Mouse (Mus musculus) embryonic facial prominence, embryonic 12.5 days (tissue): Measurements from ENCODE around the gene Rftn2. TPM values are rescaled to one million over a fixed set of nuclear protein-coding genes. Genes with fewer than 3 reads are reported as not detected.

ENCODE experiments used
- ATAC-seq: fragments of 200-750 bp; cut with Nextera tagmentation; 2 replicates; pipeline ENCODE4 v1.8.0; 2017; ENCODE audit not compliant: insufficient number of reproducible peaks, insufficient read depth, low FRiP score, low TSS enrichment
- H3K27ac ChIP-seq: fragments of 300-500 bp; sonication (generic); 2 replicates; pipeline ENCODE4 v1.5.1; 2016; ENCODE audit warnings: mild to moderate bottlenecking
- H3K27me3 ChIP-seq: fragments of 300-500 bp; sonication (generic); 2 replicates; pipeline ENCODE4 v1.6.1; 2016; ENCODE audit warnings: mild to moderate bottlenecking, moderate library complexity
- H3K36me3 ChIP-seq: fragments of 300-500 bp; sonication (generic); 2 replicates; pipeline ENCODE4 v1.6.1; 2016; ENCODE audit warnings: mild to moderate bottlenecking
- H3K4me1 ChIP-seq: fragments of 300-500 bp; sonication (generic); 2 replicates; pipeline ENCODE4 v1.6.1; 2016
- H3K4me2 ChIP-seq: fragments of 300-500 bp; sonication (generic); replicated peaks from 2 replicates; pipeline ENCODE4 v1.6.1; 2016; ENCODE audit warnings: mild to moderate bottlenecking, moderate library complexity
- H3K4me3 ChIP-seq: fragments of 300-500 bp; sonication (generic); 2 replicates; pipeline ENCODE4 v1.5.1; 2016; ENCODE audit warnings: mild to moderate bottlenecking
- H3K9ac ChIP-seq: fragments of 300-500 bp; sonication (generic); 2 replicates; pipeline ENCODE4 v1.6.1; 2016; ENCODE audit warnings: mild to moderate bottlenecking, moderate library complexity
- H3K9me3 ChIP-seq: fragments of 300-500 bp; sonication (generic); 2 replicates; pipeline ENCODE4 v1.6.1; 2016; ENCODE audit warnings: mild to moderate bottlenecking, moderate library complexity
- WGBS: fragments of 180-500 bp; shearing (Covaris S2); methylation state at CpG from one replicate; pipeline ENCODE4 v1.1.7; 2016; 5-methylcytosine and 5-hydroxymethylcytosine counted together
- polyA plus RNA-seq: library from polyadenylated mRNA; unstranded; fragments of >200 nt; fragmentation: Nextera tagmentation; extraction: Ambion mirVana; gene quantifications from 2 replicates; pipeline ENCODE4 v1.2.1, GENCODE M21; 2016

Rftn2 gene
- polyA plus RNA-seq, 1 experiment from 2014 or later: 27.9 TPM

DNA sequence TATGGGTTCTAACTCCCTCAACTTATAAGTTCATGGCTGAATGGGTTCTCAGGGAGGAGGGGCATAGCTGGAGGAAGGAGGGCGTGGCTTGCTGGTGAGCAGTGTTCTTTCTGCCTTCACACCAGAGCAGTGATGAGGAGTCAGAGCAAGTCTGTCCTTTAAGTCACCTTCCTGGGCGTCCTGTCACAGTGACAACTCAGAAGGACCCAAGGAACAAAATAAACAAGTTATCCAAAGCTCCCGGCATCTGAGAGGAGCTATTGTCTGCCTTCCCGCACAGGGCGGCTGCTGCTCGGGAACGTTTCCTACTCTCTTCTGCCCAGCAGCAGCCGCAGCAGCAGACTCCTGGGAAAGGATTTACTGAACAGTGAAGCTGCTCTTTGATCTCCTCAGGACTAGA lies 34.6 kb downstream of the Rftn2 start:
- Histone ChIP-seq H3K4me3 (peak overlapping the region; percentile 22), H3K4me2 (peak overlapping the region; percentile 38), H3K4me1 (peaks cover 18% of the 10 kb centered on the region; the same call in 1 of the 2 replicates), H3K36me3 (peaks cover 5% of the 10 kb centered on the region; the same call in 1 of the 2 replicates), H3K27me3 (no peaks in the 10 kb centered on the region), H3K27ac (peak overlapping the region; percentile 30; the same call in 1 of the 2 replicates), H3K9ac (0 out of 2 replicates have a peak overlapping the region, but pooled peaks have one; percentile 10), H3K9me3 (no peaks in the 10 kb centered on the region)
- 16% methylated on average over 8 of the region's 8 CpGs for WGBS
- ATAC-seq: no peak

DNA sequence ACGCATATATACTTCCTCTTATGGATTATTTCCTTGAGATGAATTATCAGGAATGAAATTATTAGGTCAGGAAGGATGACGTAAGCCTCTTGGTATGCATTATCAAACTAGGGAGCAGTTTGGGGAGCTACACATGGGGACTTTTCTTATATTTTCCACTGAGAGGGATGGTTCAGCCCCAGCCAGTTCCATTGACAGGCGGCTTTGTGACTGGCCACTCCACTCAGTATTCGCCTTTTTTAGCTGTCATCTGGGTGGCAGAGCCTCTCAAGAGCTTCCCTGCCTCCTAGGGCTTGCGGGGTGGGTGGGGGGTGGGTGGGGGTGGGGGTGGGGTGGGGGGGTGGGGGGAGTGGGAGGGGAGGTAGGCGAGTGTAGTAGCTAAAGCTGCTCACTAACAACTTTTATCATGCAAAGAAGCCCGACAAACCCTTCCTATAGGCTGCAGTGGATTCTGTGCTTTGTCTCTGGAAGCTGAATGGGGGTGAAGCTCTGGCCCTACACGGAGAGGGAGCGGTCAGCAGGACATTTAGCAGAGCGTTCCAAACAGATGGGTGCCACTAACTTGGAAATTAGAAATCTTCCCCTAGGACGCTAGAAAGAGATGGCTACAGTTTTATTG lies 39.9 kb downstream of the Rftn2 start:
- Histone ChIP-seq H3K27me3 (no peaks in the 10 kb centered on the region), H3K9me3 (no peaks in the 10 kb centered on the region), H3K27ac (no peak overlapping the region), H3K4me2 (no peak overlapping the region), H3K4me3 (no peak overlapping the region), H3K4me1 (no peaks in the 10 kb centered on the region), H3K9ac (no peak overlapping the region), H3K36me3 (peaks cover 25% of the 10 kb centered on the region)
- no peak for ATAC-seq
- 36% methylated on average over 11 of the region's 11 CpGs for whole genome bisulfite sequencing

DNA sequence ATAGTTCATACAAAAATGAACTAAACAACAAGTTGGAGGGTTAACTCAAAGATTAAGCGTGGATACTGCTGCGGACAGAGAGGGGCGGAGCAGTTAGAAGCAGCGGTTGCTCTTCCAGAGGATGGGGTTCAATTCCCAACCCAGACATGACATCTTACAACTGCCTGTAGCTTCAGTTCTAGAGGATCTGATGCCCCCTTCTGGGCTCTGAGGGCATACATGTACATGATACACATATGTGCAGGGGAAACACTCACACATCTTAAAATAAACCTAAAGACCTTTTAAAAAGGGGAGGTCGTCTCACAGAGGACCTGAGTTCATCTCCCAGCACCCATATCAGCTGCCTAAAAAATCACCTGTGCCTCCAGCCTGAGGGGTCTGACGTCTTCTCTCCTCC lies 40.9 kb downstream of the Rftn2 start:
- no peak for ATAC-seq
- WGBS: 87% methylated on average over 6 of the region's 6 CpGs
- H3K36me3 ChIP-seq: peaks cover 34% of the 10 kb centered on the region

DNA sequence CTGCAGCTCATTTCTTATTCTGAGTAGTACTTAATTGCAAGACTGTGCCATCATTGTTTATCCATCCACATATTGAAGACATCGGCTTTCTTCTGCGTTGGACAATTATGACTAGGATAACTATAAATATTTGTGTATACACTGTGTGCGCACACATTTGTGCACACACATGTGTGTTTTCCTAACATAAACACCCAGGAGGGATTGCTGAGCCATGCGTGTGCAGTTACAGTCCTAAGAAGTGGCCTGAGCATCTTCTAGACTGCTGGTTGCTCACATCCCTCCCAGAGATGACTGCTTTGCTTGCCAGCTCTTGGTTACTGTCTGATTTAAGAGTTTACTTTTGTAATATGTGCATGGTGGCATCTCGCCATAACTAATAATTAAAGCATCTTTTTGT lies 44.2 kb downstream of the Rftn2 start:
- Histone ChIP-seq H3K9me3 (no peaks in the 10 kb centered on the region), H3K27me3 (no peaks in the 10 kb centered on the region), H3K4me2 (no peak overlapping the region), H3K36me3 (peaks cover 40% of the 10 kb centered on the region), H3K4me3 (no peak overlapping the region), H3K4me1 (no peaks in the 10 kb centered on the region), H3K27ac (no peak overlapping the region), H3K9ac (no peak overlapping the region)
- WGBS: 55% methylated on average over 5 of the region's 5 CpGs
- no peak for ATAC-seq

More for the DNA sequence above, 40.9 kb downstream of the Rftn2 start:
- Histone ChIP-seq H3K4me3 (no peak overlapping the region), H3K9me3 (no peaks in the 10 kb centered on the region), H3K4me1 (no peaks in the 10 kb centered on the region), H3K27me3 (no peaks in the 10 kb centered on the region), H3K4me2 (no peak overlapping the region), H3K27ac (no peak overlapping the region), H3K9ac (no peak overlapping the region)

DNA sequence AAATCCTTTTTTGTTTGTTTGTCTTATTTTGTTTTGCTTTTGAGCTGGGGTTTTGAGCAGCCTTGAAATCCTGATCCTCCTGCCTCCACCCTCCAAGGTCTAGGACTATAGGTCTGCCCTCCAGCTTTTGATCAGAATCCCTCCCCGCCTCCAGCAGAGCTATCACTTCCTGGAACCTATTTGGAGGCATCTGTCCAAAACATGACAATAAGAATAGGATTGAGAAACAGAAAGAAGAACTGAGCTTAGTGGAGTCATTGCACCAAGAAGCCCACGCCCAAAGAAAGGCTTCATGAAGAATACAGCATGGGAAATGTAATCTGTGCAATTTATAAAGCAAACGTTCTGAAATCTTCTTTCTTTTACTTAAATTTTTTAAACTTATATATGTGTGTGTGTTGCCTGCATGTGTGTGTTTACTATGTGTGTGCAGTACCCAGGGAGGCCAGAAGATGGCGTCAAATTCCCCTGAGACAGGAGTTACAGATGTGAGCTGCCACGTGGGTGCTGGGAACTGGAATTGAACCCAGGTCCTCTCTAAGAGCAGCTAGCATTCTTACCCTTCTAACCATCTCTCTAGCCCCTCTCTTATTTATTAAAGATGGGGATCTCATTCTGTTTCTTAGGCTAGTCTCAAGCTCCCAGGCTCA lies 46.5 kb downstream of the Rftn2 start:
- no peaks in the 10 kb centered on the region for H3K9me3 ChIP-seq
- H3K4me2 ChIP-seq: no peak overlapping the region
- H3K4me3 ChIP-seq: no peak overlapping the region
- no peaks in the 10 kb centered on the region for H3K27me3 ChIP-seq
- H3K36me3 ChIP-seq: peaks cover 54% of the 10 kb centered on the region
- H3K27ac ChIP-seq: no peak overlapping the region
- H3K4me1 ChIP-seq: no peaks in the 10 kb centered on the region
- no peak overlapping the region for H3K9ac ChIP-seq
- WGBS: 79% methylated on average over 5 of the region's 5 CpGs
- ATAC-seq: no peak

- Histone ChIP-seq H3K27ac (no peak overlapping the region), H3K4me2 (no peak overlapping the region), H3K4me1 (no peaks in the 10 kb centered on the region), H3K36me3 (peaks cover 39% of the 10 kb centered on the region), H3K27me3 (no peaks in the 10 kb centered on the region), H3K9me3 (no peaks in the 10 kb centered on the region), H3K4me3 (no peak overlapping the region), H3K9ac (no peak overlapping the region)
- 32% methylated on average over 3 of the region's 3 CpGs for WGBS
- no peak for ATAC-seq
Measured at GRCm38 (mm10) chr1:55174558-55175034, 52.0 kb downstream of the Rftn2 start.

DNA sequence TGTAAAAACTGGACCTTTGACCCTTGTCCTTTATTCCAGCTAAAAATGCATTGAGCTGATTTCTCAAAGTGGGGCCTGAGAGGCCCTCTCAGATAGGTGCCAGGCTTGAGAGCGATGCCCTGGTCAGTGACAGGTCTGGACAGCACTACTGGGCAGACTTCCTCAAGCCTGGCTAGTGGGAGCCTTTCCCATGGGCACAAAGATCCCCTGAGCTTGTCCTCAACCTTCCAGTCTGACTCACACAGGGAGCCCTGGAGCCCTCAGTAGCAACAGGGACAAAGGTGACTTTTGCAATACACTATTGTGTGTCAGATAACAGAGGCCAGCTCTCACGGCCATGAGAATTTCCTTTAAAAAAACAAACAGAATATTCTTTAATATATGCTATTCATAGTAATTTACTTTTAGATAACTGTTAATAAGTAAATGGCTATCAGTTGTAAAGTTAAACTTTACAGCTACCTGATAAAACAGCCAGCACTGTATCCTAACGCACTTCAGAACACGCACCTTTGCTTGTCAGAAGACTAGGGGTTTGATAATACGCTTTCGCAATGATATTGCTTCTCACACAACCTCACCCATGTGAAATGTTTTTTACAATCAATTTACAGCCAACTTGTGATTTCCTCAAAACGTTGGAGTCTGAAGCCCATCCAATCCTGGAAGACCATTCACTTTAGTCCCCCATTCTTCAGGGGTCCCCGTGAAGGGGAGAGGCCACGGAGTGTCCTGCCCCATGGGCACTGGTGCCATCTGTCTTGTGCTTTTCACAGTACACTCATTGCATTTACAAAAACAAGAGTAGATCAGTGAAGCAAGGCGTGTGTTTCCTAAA lies 52.6 kb downstream of the Rftn2 start:
- no peak overlapping the region for H3K9ac ChIP-seq
- H3K4me1 ChIP-seq: no peaks in the 10 kb centered on the region
- H3K27ac ChIP-seq: no peak overlapping the region
- peaks cover 5% of the 10 kb centered on the region for H3K9me3 ChIP-seq
- ATAC-seq: no peak
- peaks cover 44% of the 10 kb centered on the region for H3K36me3 ChIP-seq
- 86% methylated on average over 10 of the region's 10 CpGs for WGBS
- no peak overlapping the region for H3K4me3 ChIP-seq
- H3K27me3 ChIP-seq: no peaks in the 10 kb centered on the region
- no peak overlapping the region for H3K4me2 ChIP-seq

DNA sequence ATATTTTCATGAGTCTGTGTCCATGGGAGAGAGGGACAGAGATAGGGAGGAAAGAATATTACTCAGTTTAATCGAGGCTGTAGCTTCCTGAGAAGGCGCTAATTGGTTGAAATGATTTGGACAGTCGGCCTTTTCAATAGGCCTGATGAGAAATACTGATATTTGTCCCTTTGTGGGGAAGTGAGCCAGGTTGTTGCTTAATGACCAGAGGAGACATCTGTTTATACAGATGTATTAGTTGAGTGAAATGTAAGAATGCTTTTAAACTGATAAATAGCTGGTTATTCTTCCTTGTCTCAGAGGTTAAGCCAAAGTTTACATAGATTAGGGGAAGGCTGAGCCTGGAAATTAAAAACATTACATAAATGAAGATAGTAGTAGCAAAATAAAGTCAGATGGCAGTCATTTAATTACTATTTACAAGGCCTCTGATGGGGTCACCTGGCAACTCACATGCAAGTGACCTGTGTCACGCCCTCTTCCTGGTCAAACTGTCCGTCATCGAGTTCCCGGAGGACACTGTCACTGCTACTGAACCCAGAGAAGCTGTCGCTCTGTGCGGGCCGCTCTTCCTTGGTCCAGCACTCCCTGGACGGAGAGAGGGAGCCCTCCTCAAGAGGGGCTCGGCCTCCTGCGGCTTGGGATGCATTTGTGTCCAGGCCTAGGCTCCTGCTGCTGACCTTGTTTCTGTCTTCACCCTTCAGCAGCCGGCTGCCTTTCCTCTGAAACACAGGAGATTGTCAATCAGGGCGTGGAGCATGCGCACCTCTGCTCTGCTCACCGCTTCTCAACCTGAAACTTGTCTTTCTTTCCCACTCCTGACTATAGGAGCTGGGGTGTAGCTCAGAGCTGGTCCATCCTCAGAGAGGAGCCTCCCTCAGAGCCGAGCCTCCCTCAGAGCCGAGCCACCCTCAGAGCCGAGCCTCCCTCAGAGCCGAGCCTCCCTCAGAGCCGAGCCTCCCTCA lies 54.9 kb downstream of the Rftn2 start:
- Histone ChIP-seq H3K27ac (no peak overlapping the region), H3K27me3 (no peaks in the 10 kb centered on the region), H3K36me3 (peaks cover 45% of the 10 kb centered on the region), H3K9me3 (peaks cover 6% of the 10 kb centered on the region), H3K4me2 (0 out of 2 replicates have a peak overlapping the region, but pooled peaks have one; percentile 17), H3K9ac (no peak overlapping the region), H3K4me3 (no peak overlapping the region), H3K4me1 (no peaks in the 10 kb centered on the region)
- no peak; the same call in 1 of the 2 replicates for ATAC-seq
- 59% methylated on average over 22 of the region's 22 CpGs for WGBS

GRCm38 (mm10) chr1:55168591-55168990 lies 58.0 kb downstream of the Rftn2 start:
- Histone ChIP-seq H3K4me2 (no peak overlapping the region), H3K36me3 (peaks cover 38% of the 10 kb centered on the region), H3K9ac (no peak overlapping the region), H3K4me3 (no peak overlapping the region), H3K27me3 (no peaks in the 10 kb centered on the region), H3K4me1 (no peaks in the 10 kb centered on the region), H3K9me3 (peaks cover 6% of the 10 kb centered on the region), H3K27ac (no peak overlapping the region)
- no peak for ATAC-seq
- 93% methylated on average over 4 of the region's 4 CpGs for WGBS

- Histone ChIP-seq H3K9ac (no peak overlapping the region), H3K36me3 (peaks cover 31% of the 10 kb centered on the region), H3K4me3 (no peak overlapping the region), H3K9me3 (peaks cover 6% of the 10 kb centered on the region), H3K27ac (no peak overlapping the region), H3K4me1 (no peaks in the 10 kb centered on the region), H3K27me3 (no peaks in the 10 kb centered on the region), H3K4me2 (no peak overlapping the region)
- no peak for ATAC-seq
- WGBS: 86% methylated on average over 4 of the region's 4 CpGs
Measured at GRCm38 (mm10) chr1:55167560-55167959, 59.0 kb downstream of the Rftn2 start.

GRCm38 (mm10) chr1:55164005-55164404 lies 62.6 kb downstream of the Rftn2 start:
- no peak for ATAC-seq
- no peak overlapping the region for H3K4me3 ChIP-seq
- H3K9ac ChIP-seq: no peak overlapping the region
- no peaks in the 10 kb centered on the region for H3K27me3 ChIP-seq
- H3K27ac ChIP-seq: no peak overlapping the region
- 47% methylated on average over 5 of the region's 5 CpGs for WGBS
- no peak overlapping the region for H3K4me2 ChIP-seq
- peaks cover 2% of the 10 kb centered on the region; the same call in 1 of the 2 replicates for H3K9me3 ChIP-seq
- no peaks in the 10 kb centered on the region for H3K4me1 ChIP-seq
- peaks cover 15% of the 10 kb centered on the region for H3K36me3 ChIP-seq
